Mouse (Mus musculus) fat pad, adult 2 months (tissue): ENCODE data around the gene Zcwpw1.
"Not testable (repeated sequence)": the region's sequence is repeated elsewhere in the genome, so short reads cannot be mapped to it uniquely, and the experiment has no call there.

Experiments used
- DNase-seq: peaks from one replicate; pipeline ENCODE4 v3.0.0-alpha.2; 2011; ENCODE audit warnings: low read depth, low spot score; ENCODE audit errors: extremely low read depth

The Zcwpw1 gene

DNA sequence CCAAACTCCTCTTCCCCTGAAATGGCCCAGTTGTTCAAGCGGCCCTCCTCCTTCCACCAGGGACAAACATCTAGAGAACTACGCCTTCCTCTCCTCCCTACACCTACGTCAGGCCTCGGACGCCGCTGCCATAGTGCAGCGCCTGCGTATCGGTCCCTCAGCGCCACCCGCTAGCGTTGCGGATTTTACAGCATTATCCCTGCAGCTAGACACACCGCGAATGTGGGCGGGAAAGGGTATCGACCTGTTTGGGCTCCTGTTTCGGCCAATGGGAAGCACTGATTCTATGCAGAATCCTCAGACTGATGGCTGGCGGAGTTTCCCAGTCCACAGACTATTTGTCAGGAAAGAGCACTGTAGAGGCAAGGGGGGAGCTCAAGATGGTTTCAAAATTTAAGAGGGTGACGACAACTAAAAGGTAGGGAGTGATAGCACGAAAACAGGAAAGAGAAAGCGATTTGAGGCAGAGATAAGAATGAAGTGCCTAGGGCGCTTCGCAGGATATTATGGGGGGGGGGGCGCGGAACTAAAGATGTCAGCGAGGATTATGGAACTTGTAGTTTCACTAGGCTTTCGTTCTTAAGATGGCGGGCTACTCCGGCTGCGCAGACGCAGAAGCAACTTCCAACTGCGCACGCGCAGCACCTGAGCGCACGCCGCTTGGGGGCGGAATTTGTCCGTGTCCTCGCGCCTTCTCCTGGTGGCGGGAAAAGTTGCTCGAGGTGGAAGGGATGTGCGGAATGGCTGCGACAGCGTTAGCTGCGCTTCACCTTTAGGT is at the start of gene Zcwpw1, which contains the start of gene Mepce:
Gene Zcwpw1 (plus strand): TSS at position 648 of the 778 bp plus-strand sequence.
Gene Mepce (minus strand): TSS at position 505 of the 778 bp plus-strand sequence.
- DNase-seq = peak; percentile 64

DNA sequence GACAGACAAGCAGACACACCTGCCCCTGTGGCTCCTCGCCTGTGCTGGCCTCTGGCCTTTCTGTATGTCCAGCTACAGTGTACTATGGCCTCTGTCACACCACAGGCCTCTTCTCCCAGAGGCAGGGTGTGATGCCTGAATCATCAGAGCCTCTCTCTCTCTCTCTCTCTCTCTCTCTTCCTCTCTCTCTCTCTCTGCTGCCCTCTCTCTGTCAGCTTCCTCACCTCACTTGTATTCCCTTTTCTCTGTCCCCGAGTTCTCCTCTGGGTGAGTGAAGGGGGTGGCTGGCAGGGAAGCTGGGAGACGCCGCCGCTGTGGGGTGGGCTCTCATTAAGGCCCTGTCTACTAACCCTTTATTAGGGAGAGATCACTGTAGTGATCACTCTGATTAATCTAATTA is 49.1 kb upstream of the Zcwpw1 start:
- DNase-seq = no peak

DNA sequence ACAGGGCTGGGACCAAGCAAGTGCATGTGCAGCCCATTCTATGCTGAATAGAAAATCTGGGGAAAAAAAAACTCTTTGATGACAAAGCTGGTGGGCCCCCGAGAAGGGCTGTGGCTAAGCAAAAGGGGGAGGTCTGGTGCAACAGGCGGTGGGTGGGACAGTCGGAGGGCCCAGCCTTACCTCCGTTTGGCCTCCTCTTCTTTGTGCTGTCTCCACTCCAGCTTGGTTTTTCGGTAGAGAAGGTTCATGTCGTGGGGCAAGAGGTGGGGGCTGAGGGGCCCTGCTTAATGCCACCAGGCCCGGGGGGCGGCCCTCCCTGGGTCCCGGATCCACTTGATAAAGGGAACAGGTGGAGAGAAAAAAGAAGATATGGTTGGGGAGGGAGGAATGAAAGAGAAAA is 48.1 kb upstream of the Zcwpw1 start:
- no peak for DNase-seq

DNA sequence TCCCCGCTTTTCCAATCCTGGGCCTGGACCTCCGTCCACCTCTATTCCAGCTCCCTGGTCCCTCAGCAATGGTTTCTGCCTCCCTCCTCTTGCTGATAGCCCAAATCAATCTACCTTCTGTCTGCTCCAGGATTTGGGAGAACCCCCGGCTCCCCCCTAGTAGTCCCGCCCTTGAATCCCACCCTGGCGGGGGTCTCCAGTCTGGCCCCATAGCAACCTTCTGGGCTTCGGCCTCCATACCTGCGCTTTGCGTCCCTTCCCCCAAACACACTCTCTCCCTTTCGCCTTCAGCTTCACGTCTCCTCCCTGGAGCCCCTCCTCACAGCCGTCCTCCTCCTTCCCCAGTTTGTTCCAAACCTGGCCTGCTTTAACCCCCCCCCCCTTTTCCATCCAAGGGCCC is 47.1 kb upstream of the Zcwpw1 start:
- DNase-seq = no peak

DNA sequence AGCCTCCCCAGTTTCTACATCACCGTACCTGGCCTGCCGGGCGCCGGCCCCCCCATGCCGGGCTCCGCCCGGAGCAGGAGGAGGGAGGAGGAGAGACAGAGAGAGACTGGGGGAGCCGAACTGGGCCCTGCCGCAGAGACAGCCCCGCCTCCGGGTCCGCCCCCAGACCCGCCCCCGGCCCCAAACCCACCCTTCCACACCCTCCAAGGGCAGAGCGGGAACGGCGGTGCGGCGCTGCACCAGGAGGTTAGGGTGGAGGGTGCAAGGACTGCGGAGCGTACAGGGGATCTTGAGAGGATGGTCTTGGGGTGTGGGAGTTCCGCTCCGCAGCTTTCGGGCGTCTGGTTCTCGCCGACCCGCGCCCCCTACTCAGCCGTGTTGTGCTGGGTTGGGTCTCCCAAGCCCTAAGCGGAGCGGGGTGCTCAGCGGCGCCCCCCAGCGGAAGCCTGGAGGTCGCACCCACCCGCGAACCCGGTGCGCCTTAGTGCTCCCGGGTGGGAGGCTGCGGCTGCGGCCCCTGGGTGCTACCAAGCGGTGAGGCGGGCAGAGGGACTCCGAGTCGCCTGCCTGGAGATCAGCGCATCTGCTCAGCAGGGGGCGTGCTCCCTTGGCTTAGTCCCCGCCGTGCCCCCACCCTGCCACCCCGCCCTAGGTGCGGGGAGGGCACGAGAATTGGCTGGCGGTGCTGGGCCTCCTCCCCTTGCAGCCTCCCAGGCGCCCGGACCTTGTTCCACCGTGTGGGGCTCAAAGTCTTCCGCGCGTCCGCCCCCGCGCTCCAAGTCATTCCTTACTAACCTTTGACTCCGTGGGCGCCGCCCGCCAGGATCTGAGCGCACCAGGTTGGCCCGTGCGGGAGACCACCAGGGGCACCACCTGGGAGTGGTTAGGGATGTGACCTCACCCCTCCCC is 46.3 kb upstream of the Zcwpw1 start, which contains the start of gene Nyap1:
Gene Nyap1 (minus strand): TSS at position 585 of the 909 bp plus-strand sequence.
- DNase-seq = no peak

DNA sequence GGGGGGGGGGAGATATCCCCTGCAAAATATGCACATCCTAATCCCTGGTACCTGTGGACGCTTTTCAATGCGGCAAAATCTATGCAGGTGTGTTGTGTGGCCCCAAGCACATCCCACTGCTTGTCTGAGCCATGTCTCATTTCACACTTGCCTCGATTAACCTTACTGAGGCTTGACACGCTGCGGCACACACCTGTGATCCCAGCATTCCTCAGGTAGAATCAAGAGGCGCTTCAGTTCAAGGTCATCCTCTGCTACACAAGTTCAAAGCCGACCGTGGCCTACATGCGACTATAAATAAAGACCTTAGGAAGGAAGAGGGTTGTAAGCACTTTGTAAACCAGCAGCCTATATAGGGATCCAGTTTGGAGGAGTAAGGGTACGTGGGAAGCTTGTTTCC is 45.5 kb upstream of the Zcwpw1 start:
- DNase-seq = no peak

DNA sequence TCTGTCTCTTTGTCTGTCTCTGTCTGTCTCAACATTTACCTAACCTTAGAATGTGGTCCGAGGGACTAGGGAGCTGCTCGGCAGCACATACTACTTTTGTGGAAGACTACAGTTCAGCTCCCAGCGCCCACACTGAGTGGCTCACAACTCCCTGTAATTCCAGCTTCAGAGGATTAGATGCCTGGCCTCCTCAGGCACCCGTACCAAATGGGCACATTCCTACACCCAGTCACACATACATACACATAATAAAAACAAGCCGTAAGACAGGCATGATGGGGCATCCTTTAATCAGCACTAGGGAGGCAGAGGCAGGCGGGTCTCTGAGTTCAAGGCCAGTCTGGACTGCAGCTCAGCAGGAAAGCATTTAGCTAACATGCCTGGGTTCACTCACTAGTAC is 44.8 kb upstream of the Zcwpw1 start:
- no peak for DNase-seq

DNA sequence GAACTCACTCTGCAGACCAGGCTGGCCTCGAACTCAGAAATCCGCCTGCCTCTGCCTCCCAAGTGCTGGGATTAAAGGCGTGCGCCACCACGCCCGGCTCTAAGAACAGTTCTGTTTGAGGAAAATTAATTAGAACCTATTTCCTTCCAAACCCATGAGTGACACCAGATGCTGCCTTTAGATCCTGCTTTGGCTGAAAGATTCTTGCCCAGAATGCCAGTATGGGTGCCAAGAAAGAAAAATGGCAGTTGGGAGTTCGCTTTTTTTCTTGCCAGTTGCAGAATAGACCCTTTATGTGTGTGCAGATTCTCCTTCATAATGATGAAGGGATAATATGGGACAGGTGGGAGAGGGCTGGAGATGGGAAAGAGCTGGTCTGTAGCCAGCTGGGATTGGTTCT is 43.4 kb upstream of the Zcwpw1 start:
- no peak for DNase-seq

DNA sequence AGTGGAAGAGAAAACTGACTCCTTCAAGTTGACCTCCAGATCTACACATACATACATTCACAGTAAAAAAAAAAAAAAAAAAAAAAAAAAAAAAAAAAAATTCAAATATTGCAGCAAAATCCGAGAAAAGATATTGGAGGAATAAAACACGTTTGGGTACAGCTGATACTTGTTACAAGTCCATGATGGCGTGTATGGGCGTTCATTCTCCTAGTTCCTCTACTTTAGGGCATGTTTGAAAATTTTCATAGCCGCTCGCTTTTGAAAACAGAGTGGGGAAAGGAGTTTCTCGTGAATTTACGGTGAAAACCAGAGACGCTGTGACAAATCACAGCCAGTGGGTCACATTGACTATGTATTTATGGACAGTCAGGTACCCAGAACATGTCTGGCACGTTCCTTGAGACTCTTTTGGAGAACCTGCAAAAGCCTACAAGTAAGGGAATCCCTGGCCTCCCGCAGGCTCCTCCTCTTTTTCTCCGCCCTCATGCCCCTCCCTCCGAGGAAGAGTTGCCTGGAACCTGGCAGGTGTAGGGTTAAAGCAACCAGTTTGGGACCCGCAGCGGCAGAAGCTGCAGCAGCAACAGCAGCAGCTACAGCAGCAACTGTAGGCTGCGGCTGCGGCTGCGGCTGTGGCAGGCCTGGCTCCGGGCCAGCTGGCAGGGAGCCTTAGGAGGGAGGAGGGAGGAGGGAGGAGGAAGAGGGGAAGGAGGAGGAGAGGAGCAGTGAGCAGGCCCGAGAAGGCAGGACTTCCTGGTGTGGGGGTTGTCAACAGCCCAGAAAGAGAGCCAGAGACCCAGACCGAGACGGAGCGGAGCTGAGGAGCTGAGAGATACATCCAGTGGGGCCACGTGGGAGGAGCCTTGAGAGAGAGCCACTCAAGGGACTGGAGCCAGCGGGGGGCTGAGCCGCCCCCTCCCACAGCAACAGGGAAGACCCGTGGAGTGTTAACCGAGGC is 42.1 kb upstream of the Zcwpw1 start, which contains the start of gene Tsc22d4:
Gene Tsc22d4 (plus strand): TSS at position 517 of the 958 bp plus-strand sequence.
- no peak for DNase-seq

DNA sequence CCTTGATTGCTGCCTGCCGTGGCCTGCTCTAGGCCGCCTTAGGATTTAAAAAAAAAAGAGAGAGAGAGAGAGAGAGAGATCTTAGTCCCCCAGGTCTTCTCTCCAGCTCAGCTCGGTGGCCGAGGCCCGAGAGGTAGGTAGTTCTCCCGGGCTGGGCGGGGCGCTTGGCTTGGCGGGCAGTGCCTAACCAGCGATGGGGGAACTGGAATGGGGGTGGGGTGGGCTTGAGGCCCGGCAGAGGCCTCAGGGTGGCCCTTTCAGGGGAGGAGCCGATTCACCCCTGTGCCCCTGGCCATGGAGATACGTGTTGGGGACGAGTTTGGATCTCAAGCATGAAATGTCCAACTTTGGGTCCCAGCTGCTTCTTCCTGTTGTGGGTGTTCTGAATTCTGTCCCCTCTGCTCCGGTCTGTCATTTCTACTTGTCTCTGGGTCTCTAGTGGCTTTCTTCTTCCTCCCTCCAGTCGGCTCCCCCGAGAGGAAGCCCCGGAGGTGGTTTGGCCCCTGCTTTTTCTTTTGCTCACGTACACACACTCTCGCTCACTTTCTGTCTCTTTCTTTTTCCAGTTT is 41.2 kb upstream of the Zcwpw1 start:
- no peak for DNase-seq

DNA sequence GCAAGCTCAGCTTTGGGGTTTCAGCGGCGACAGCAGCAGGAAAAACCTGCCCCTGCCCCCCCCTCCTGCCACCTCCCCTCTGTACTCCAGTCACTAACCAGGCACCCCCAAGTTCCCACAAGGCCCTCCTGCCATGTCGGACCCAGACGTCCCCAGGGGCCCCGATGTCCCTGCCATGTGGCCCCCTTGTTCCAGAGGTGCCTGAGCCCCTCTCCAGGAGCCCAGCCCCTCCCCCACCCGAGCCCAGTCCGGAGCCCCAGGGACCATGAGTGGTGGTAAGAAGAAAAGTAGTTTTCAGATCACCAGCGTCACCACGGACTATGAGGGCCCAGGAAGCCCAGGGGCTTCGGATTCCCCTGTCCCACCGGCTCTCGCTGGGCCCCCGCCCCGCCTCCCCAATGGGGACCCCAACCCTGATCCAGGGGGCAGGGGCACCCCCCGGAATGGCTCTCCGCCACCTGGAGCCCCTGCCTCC is 40.7 kb upstream of the Zcwpw1 start:
- no peak for DNase-seq

DNA sequence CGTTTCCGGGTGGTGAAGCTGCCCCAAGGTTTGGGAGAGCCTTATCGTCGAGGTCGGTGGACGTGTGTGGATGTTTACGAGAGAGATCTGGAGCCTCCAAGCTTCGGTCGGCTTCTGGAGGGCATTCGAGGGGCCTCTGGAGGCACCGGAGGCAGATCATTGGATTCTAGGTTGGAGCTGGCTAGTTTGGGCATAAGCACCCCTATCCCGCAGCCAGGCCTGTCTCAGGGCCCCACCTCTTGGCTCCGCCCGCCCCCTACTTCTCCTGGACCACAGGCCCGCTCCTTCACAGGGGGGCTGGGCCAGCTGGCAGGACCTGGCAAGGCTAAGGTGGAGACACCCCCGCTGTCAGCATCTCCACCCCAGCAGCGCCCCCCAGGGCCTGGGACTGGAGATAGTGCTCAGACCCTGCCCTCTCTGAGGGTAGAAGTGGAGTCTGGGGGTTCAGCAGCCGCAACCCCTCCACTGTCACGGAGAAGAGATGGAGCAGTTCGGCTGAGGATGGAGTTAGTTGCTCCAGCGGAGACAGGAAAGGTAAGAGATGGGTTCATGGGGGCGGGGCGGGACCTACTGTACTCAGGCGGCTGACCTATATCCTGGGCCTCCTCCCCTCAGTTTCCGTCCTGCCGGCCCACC is 40.2 kb upstream of the Zcwpw1 start:
- no peak for DNase-seq

DNA sequence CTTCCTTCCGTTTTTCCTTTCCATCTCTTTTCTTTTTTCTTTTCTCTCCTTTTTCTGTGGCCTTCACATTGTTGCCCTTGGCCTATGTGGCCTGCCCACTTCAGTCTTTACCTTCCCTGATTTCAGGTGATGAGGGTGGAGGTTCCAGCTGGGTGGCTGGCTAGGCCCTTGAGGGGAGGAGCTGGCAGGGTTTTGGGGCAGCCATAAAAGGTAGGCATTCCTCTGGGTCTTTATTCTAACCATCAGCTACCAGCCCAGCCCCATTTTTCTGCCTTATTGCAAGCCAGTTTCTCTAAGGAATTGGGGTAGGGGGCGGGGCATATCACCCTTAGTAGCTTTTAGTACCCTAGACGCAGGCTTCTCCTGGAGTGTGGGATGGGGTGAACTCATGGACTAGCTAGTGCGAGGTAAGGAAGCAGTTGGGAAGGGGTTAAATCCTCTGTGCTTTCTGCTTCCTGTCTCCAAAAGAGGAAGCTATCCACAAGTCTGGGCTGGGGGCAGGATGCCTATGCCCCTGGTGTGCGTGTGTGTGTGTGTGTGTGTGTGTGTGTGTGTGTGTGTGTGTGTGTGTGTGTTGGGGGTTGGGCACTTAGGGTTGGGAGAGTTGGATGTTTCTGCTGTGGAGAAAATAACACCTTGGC is 39.3 kb upstream of the Zcwpw1 start:
- DNase-seq = no peak

DNA sequence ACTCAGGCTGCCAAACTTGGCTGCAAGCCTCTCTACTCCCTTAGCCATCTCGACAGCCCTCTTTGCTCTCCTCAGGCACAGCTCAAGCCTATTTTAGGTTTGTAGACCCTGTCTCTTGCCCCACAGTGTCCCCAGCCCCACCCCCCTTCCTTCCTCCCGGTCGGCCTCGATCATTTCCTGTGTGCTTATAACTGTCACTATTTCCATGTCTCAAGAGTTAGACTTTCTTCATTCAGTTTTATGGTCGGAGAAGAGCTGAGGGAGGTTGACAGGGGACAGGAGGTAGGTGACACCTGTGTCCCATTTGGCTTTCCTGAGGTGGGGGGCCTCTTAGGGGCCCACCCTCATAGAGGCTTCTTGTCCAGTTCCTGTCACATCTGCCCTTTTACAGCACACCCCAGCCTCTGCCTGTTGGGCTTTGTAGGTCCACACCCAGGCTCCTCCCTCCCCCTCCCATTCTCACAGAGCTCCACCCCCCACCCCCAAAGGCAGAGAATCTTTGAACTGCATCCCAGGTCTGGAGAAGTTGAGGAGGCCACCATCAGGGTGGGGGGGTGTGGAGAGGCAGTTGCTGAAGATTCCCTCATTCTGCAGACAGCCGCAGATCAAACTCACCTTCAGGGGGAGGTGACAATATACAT is 38.3 kb upstream of the Zcwpw1 start:
- DNase-seq = no peak

DNA sequence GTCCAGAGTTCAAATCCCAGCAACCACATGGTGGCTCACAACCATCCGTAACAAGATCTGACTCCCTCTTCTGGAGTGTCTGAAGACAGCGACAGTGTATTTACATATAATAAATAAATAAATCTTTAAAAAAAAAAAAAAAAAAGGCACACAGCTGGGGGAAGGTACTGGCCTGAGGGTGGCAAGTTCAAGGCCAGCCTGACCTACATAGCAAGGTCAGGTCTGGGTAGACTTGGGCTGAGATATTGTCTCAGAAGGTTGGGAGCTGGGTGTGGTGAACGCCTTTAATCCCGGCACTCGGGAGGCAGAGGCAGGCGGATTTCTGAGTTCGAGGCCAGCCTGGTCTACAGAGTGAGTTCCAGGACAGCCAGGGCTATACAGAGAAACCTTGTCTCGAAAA is 37.4 kb upstream of the Zcwpw1 start:
- not testable (repeated sequence) for DNase-seq

DNA sequence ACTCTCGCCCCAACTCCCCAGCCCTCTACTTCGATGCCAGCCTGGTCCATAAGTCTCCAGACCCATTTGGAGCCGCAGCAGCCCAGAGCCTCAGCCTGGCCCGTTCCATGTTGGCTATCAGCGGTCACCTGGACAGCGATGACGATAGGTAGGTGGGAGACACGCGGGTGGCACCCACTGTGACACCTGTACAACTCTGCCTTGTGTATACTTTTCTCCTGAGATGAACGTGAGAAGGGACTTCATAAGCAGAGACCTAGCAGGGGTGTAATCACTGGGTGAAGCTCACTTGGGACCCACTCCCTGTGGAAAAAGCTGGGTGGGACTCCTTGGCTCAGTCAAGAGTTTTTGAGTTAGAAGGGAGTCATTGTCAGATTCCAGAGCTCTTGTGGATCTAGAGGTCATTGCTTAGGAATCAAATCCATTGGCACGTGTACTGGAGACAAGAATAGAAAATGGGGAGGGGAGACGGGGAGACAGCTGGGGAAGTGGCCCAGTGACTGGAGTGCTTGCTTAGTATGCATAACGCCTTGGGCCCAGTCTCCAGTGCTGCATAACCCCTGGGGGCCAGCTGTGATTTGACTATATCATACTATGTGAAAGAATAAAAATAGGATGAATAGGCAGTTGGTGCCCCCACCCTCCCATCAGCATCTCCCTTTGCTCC is 36.2 kb upstream of the Zcwpw1 start:
- DNase-seq = no peak

DNA sequence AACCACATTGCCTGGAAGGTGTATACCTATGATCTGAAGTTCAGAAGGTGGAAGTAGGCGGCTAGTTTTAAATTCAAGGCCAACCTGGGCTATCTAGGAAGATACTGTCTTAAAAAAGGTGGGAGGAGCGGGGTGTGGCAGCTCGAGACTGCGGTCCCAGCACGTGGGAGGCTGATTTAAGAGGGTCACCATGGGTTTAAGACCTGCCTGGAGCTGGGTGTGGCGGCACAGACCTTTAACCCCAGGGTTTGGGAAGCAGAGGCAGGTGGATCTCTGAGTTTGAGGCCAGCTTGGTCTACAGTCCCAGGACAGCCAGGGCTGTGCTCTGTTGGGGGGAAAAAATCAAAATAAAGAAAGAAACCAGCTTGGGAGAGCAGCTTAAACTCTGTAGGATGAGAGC is 35.6 kb upstream of the Zcwpw1 start:
- DNase-seq = no peak

DNA sequence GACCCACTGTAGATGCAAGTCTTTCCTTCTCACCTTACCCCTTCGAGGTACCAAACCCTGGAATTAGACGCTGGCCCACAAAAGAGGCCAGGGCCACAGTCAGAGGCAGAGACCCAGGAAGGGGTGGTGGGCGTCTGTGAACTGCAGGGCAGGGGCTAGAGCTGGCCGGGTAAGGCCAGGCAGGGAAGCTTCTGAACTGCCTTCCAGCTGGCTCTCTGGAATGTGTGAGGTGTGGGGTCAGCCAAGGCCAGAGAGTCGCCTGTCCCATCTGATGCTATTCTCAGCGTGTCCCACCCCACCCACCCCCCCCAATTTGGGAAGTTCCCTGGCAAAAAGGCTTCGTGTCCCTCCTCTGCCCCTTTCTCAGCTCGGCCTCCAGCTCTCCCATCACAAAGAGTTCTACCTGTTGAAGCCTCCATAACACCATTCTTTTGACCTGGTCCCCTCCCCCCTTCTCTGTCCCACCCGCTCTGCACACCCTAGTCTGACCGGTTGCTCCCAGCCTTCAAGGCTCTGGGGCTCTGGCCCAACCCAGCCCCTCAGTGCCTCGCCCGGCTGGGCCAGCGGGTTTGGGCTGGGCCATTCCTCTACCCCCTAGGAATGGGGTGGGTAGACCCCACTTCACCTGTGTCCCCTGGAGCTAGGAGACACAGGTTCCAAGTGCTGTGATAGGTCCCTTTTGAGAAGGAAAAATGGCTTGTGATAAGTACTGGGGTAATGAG is 34.3 kb upstream of the Zcwpw1 start:
- no peak for DNase-seq
